Mouse (Mus musculus) cerebellum, postnatal 36 days (tissue): Measurements from ENCODE around the gene Ube2o.
A peak's percentile ranks its signal among the peaks of the same experiment; 100 is the strongest.
"Not testable (repeated sequence)": the region's sequence is repeated elsewhere in the genome, so short reads cannot be mapped to it uniquely, and the experiment has no call there.

ENCODE experiments used
- DNase-seq, 2 experiments: peaks; one replicate each; pipeline ENCODE4 v3.0.0; 2021 to 2022; ENCODE audit warnings: mixed read lengths in 2 of 2

Ube2o gene

GRCm38 (mm10) chr11:116508689-116509088 lies 72.6 kb downstream of the Ube2o start:
- DNase-seq, result no peak

DNA sequence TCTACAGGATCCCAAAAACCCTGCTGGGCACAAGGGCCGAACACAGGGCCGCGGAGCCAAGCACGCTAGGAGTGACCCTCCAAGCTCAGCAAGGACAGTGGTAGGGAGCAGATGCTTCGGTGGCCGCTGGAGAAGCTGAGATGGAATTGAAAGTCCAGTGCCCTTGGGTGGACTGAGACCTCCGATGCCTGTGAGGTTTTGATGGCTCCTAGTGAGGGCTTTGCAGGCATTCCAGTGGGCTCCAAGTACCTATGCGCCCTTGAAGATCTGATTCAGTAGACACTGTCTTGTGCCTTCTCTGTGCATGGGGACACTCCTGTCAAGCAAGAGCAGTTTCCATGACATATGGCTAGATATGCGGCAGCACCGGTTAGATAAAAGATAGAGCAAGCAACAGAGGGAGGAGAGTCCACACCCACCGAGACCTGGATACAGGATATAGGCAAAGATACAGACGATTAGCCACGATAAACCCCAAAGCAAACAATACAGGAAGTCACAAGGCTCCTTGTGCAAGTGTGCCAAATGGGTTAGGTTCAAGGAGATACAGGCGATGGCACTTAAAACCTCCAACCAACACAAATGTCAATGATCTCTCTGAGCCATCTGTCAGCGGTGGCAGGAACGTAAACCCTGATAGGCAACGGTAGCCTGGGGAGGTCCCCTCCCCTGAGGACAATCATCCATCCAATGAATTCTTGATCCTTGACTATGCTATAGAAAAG lies 74.9 kb downstream of the Ube2o start:
- no peak for DNase-seq

DNA sequence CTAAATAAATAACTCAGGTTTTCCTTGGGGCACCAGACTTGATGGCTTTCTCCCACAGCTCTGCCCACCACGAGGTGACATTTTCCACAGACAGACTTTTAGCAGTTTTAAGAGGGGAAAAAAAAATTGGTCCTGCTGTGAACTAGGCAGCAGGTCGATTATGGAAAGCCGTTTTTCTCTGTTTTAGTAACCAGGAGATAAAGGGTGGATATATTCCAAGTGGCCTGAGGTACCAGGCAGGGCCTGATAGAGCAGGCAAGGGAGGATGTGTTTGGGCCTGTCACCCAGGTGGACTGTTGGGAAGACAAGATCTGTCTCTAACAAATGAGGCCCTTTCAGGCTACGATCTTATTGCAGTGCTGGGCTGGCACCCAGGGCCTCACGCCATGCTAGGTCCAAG lies 75.7 kb downstream of the Ube2o start:
- no peak for DNase-seq

GRCm38 (mm10) chr11:116504516-116504915 lies 76.7 kb downstream of the Ube2o start:
- no peak for DNase-seq

- DNase-seq, result peak; percentile 36 to 59
Observed at GRCm38 (mm10) chr11:116501005-116501746, 80.1 kb downstream of the Ube2o start.

DNA sequence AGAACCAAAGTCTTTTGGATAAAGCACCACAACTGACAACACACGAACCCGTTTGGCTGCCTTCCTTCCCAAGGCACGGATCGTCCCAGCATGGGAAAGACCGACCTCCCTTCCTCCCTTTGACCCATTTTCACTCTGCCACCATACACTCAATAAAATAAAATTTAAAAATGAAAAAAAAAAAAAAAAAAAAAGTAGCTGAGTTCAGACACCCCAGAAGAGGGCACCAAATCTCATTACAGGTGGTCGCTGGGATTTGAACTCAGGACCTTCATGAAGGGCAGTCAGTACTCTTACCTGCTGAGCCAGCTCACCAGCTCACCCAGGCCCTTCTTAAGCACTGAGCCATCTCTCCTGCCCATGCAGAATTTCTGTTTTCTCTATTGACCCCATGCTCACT lies 82.2 kb downstream of the Ube2o start:
- no peak for DNase-seq

DNA sequence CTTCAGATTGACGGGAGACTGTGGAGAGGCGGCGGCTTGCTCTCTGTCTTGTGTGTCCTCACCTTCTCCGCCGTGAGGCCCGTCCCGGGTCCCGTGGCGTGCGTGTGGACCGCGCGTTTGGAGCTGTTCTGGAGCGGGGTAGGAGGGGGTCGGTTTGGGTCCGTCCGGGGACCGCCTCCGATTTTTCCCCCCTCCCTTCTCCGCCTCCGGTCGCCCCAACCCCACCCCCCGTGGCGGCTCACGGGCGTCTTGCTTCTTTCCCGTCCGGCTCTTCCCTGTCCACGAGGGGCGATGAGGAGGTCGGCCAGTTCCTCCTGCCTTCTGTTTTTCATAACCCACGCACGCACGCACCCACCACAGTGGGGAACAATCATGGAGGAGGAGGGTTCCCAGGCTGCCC lies 82.7 kb downstream of the Ube2o start:
- DNase-seq, result no peak

- no peak for DNase-seq
Observed at GRCm38 (mm10) chr11:116497313-116497712, 83.9 kb downstream of the Ube2o start.

DNA sequence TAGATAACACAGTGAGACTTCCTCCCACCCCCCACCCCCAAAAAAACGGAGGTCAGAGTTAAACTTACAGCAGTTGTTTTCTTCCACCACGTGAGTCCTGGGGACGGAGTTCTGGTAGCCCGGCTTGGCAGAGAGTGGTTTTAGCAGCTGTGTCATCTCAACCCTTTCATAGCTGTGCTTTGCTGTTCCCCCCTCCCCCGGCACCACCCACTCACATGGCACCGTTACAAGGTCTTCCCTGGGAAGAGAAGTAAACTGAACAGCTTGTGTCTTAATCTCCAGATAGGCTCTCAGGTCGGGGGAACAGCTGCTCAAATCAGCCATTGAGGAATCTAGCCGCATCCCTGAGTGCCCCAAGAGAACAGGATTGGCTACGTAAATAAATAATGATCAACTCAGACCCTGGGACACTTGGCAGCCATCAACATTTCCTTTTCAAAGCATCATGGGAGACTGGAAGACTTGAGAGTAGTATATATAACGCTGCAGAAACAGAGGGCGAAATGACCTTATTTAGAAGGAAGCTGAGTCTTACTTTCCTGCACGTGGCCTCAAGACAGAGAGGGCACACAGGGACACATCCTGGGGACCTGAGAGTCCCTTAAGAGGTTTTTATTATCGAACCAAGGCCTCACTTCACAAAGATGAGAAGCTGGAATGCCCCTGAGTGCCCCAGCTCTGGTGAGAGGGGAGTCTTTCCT lies 86.6 kb downstream of the Ube2o start:
- DNase-seq, result no peak

GRCm38 (mm10) chr11:116493795-116494252 lies 87.4 kb downstream of the Ube2o start, which contains the start of gene Prpsap1:
TSS of gene Prpsap1 (minus strand) at chr11:116494202.
- DNase-seq, result peak in 1 of 2 experiments; percentile 38

GRCm38 (mm10) chr11:116493191-116493590 lies 88.1 kb downstream of the Ube2o start:
- DNase-seq, result no peak

DNA sequence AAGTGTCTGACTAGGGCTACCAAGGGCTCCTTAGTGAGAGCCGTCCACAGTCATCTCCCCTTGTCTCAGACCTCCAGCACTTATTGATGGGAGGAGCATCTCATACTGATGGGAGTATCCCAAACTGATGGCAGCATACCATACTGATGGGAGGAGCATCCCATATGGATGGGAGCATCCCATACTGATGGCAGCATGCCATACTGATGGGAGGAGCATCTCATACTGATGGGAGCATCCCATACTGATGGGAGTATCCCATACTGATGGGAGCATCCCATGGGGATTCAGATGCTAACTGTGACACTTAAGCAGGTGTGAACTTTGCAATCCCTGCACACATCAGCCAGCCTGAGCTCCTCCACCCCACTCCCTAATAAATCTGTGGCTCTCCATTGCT lies 88.7 kb downstream of the Ube2o start:
- DNase-seq, result not testable (repeated sequence)

DNA sequence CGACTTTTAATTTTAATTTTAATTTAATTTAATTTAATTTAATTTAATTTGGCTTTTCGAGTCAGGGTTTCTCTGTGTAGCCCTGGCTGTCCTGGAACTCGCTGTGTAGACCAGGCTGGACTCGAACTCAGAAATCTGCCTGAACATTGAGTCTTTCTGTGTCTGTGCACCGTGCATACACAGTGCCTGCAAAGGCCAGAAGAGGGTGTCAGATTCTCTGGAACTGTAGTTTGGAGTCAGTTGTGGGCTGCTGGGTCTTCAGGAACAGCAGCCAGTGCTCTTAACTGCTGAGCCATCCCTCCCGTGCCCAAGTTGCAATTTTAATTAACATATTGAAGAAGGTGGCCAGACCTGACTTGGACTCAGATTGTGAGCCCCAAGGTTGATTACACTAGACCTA lies 89.9 kb downstream of the Ube2o start:
- DNase-seq, result no peak

GRCm38 (mm10) chr11:116490232-116491107 lies 90.8 kb downstream of the Ube2o start:
- DNase-seq, result peak; percentile 85 to 86

GRCm38 (mm10) chr11:116489771-116490231 lies 91.4 kb downstream of the Ube2o start:
- DNase-seq, result no peak

DNA sequence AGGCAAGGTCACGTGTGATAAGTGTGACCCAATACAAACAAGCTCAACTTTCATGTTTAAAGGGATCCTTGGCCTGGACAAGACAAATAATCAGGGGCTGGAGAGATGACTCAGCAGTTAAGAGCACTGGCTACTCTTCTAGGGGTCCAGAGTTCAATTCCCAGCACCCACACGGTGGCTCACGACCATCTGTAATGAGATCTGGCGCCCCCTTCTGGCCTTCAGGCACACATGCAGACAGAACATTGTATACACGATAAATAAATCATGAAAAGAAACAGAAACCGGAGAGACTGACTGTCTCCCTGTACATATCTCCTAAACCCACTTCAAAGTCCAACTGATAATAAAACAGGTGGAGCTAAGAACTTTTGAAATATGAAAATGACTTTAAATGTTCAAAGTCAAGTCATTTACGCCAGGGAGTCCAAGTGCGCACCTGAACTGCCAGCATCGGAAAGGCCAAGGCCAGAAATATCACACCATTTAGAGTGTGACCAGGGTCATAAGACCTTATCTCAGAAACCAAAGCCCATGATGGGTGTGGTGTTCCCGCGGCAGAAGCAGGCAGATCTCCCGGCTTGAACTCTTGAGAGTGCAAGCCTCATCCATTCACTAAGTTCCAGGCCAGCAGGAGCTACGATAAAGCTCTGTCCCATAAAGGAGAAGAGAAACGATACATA lies 92.4 kb downstream of the Ube2o start:
- DNase-seq, result no peak

DNA sequence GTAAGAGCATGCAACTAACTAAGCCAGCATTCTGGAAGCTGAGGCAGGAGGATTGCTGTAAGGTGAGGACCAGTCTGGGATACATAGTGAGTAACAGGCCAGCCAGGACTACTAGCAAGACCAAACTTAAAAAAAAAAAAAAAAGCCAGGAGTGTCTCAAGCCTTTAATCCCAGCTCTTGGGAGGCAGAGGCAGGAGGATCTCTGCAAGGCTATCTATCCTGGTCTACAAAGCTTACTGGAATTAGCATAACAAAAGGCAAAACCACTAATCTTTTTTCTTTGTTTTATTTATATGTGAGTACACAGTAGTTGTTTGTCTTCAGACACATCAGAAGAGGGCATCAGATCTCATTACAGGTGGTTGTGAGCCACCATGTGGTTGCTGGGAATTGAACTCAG lies 93.0 kb downstream of the Ube2o start:
- no peak for DNase-seq
